ENCODE assay signal across 20 mouse cellular contexts in genomic region chr10:108376366-108376765, GRCm38 (mm10).
"Had no signal": no experiment of that assay in that cellular context is flagged by ENCODE, and none has a peak within 500 bp of the region (broad histone marks: within the 10 kb centered on the region; RNA-seq: fewer than 3 reads in every experiment).

No protein-coding gene starts in this region.

- H3K4me2 ChIP-seq: liver, embryonic 12.5 days; lung, embryonic 14.5 days; midbrain, embryonic 13.5 days; midbrain, embryonic 15.5 days; neural tube, embryonic 13.5 days; neural tube, embryonic 15.5 days had no signal

- DNase-seq: lung, adult 18-20 months; lung, embryonic 14.5 days; lung, postnatal 10 days; lung, postnatal 4 days; retina, postnatal 1 day; right cerebral cortex, adult 18-20 months; right cerebral cortex, postnatal 25 days; right cerebral cortex, postnatal 4 days; spleen, adult 18-20 months; thymus, adult 18-20 months; thymus, postnatal 14 days; thymus, postnatal 36 days had no signal

- H3K9ac ChIP-seq: liver, embryonic 12.5 days; liver, embryonic 14.5 days; lung, embryonic 14.5 days; midbrain, embryonic 13.5 days; midbrain, embryonic 15.5 days; neural tube, embryonic 13.5 days; neural tube, embryonic 15.5 days had no signal

- H3K4me3 ChIP-seq: liver, embryonic 12.5 days; midbrain, embryonic 10.5 days; midbrain, embryonic 13.5 days; midbrain, embryonic 15.5 days; myocyte; neural tube, embryonic 13.5 days; neural tube, embryonic 15.5 days had no signal

- ATAC-seq: liver, embryonic 12.5 days; midbrain, embryonic 13.5 days; midbrain, embryonic 15.5 days had no signal

- H3K9me3 ChIP-seq: liver, embryonic 12.5 days; midbrain, embryonic 15.5 days; neural tube, embryonic 15.5 days had no signal

- H3K27me3 ChIP-seq: liver, embryonic 12.5 days; midbrain, embryonic 13.5 days; midbrain, embryonic 15.5 days; neural tube, embryonic 13.5 days; neural tube, embryonic 15.5 days had no signal

- H3K27ac ChIP-seq: liver, embryonic 12.5 days; liver, embryonic 14.5 days; midbrain, embryonic 10.5 days; midbrain, embryonic 13.5 days; midbrain, embryonic 15.5 days; neural tube, embryonic 13.5 days; neural tube, embryonic 15.5 days had no signal

- H3K4me1 ChIP-seq: liver, embryonic 12.5 days; midbrain, embryonic 10.5 days; midbrain, embryonic 13.5 days; midbrain, embryonic 15.5 days; neural tube, embryonic 13.5 days; neural tube, embryonic 15.5 days had no signal

- H3K36me3 ChIP-seq: liver, embryonic 12.5 days; midbrain, embryonic 15.5 days; neural tube, embryonic 13.5 days; neural tube, embryonic 15.5 days had no signal
